Mouse (Mus musculus) embryonic facial prominence, embryonic 12.5 days (tissue): Measurements from ENCODE around the gene Folr2. TPM values are rescaled to one million over a fixed set of nuclear protein-coding genes. Genes with fewer than 3 reads are reported as not detected.

Experiments
- ATAC-seq: fragments of 200-750 bp; cut with Nextera tagmentation; 2 replicates; pipeline ENCODE4 v1.8.0; 2017; ENCODE audit not compliant: insufficient number of reproducible peaks, insufficient read depth, low FRiP score, low TSS enrichment
- H3K27ac ChIP-seq: fragments of 300-500 bp; sonication (generic); 2 replicates; pipeline ENCODE4 v1.5.1; 2016; ENCODE audit warnings: mild to moderate bottlenecking
- H3K27me3 ChIP-seq: fragments of 300-500 bp; sonication (generic); 2 replicates; pipeline ENCODE4 v1.6.1; 2016; ENCODE audit warnings: mild to moderate bottlenecking, moderate library complexity
- H3K36me3 ChIP-seq: fragments of 300-500 bp; sonication (generic); 2 replicates; pipeline ENCODE4 v1.6.1; 2016; ENCODE audit warnings: mild to moderate bottlenecking
- H3K4me1 ChIP-seq: fragments of 300-500 bp; sonication (generic); 2 replicates; pipeline ENCODE4 v1.6.1; 2016
- H3K4me2 ChIP-seq: fragments of 300-500 bp; sonication (generic); replicated peaks from 2 replicates; pipeline ENCODE4 v1.6.1; 2016; ENCODE audit warnings: mild to moderate bottlenecking, moderate library complexity
- H3K4me3 ChIP-seq: fragments of 300-500 bp; sonication (generic); 2 replicates; pipeline ENCODE4 v1.5.1; 2016; ENCODE audit warnings: mild to moderate bottlenecking
- H3K9ac ChIP-seq: fragments of 300-500 bp; sonication (generic); 2 replicates; pipeline ENCODE4 v1.6.1; 2016; ENCODE audit warnings: mild to moderate bottlenecking, moderate library complexity
- H3K9me3 ChIP-seq: fragments of 300-500 bp; sonication (generic); 2 replicates; pipeline ENCODE4 v1.6.1; 2016; ENCODE audit warnings: mild to moderate bottlenecking, moderate library complexity
- WGBS: fragments of 180-500 bp; shearing (Covaris S2); methylation state at CpG from one replicate; pipeline ENCODE4 v1.1.7; 2016; 5-methylcytosine and 5-hydroxymethylcytosine counted together
- polyA plus RNA-seq: library from polyadenylated mRNA; unstranded; fragments of >200 nt; fragmentation: Nextera tagmentation; extraction: Ambion mirVana; gene quantifications from 2 replicates; pipeline ENCODE4 v1.2.1, GENCODE M21; 2016

The Folr2 gene
- polyA plus RNA-seq, 1 experiment from 2014 or later = not detected

GRCm38 (mm10) chr7:101835457-101836109, 21.4 kb downstream of the Folr2 start:
- 42% methylated on average over 5 of the region's 5 CpGs for WGBS
- peak overlapping the region; percentile 86 for H3K4me3 ChIP-seq
- no peak for ATAC-seq

GRCm38 (mm10) chr7:101834903-101835302, 22.1 kb downstream of the Folr2 start:
- H3K4me2 ChIP-seq = peak overlapping the region; percentile 59
- H3K9ac ChIP-seq = 0 out of 2 replicates have a peak overlapping the region, but pooled peaks have one; percentile 0

More at GRCm38 (mm10) chr7:101835457-101836109, 21.4 kb downstream of the Folr2 start:
- Histone ChIP-seq H3K27me3 (no peaks in the 10 kb centered on the region), H3K36me3 (peaks cover 36% of the 10 kb centered on the region), H3K4me2 (peak overlapping the region; percentile 59), H3K4me1 (peaks cover 30% of the 10 kb centered on the region), H3K27ac (peak overlapping the region; percentile 97), H3K9me3 (no peaks in the 10 kb centered on the region), H3K9ac (peak overlapping the region; percentile 99)

GRCm38 (mm10) chr7:101833916-101834584, 22.9 kb downstream of the Folr2 start:
- H3K9ac ChIP-seq = 0 out of 2 replicates have a peak overlapping the region, but pooled peaks have one; percentile 8

More at GRCm38 (mm10) chr7:101834903-101835302, 22.1 kb downstream of the Folr2 start:
- H3K4me1 ChIP-seq = peaks cover 30% of the 10 kb centered on the region
- H3K27me3 ChIP-seq = no peaks in the 10 kb centered on the region
- WGBS = 58% methylated on average over 3 of the region's 3 CpGs
- H3K27ac ChIP-seq = 0 out of 2 replicates have a peak overlapping the region, but pooled peaks have one; percentile 26
- ATAC-seq = no peak
- H3K4me3 ChIP-seq = peak overlapping the region; percentile 86; the same call in 1 of the 2 replicates
- H3K36me3 ChIP-seq = peaks cover 43% of the 10 kb centered on the region
- no peaks in the 10 kb centered on the region for H3K9me3 ChIP-seq

GRCm38 (mm10) chr7:101833352-101833751, 23.6 kb downstream of the Folr2 start:
- H3K36me3 ChIP-seq = peaks cover 59% of the 10 kb centered on the region
- H3K4me3 ChIP-seq = no peak overlapping the region
- no peak for ATAC-seq
- H3K27ac ChIP-seq = no peak overlapping the region
- WGBS = 71% methylated on average over 5 of the region's 5 CpGs
- no peak overlapping the region for H3K4me2 ChIP-seq
- H3K4me1 ChIP-seq = peaks cover 24% of the 10 kb centered on the region
- no peaks in the 10 kb centered on the region for H3K27me3 ChIP-seq
- H3K9me3 ChIP-seq = no peaks in the 10 kb centered on the region
- H3K9ac ChIP-seq = no peak overlapping the region

More at GRCm38 (mm10) chr7:101833916-101834584, 22.9 kb downstream of the Folr2 start:
- no peaks in the 10 kb centered on the region for H3K9me3 ChIP-seq
- WGBS = 48% methylated on average over 3 of the region's 3 CpGs
- H3K4me1 ChIP-seq = peaks cover 30% of the 10 kb centered on the region
- no peak for ATAC-seq
- H3K27me3 ChIP-seq = no peaks in the 10 kb centered on the region
- 0 out of 2 replicates have a peak overlapping the region, but pooled peaks have one; percentile 86 for H3K4me3 ChIP-seq
- H3K36me3 ChIP-seq = peaks cover 52% of the 10 kb centered on the region
- H3K4me2 ChIP-seq = peak overlapping the region; percentile 59
- peak overlapping the region; percentile 38; the same call in 1 of the 2 replicates for H3K27ac ChIP-seq

GRCm38 (mm10) chr7:101832372-101832771, 24.6 kb downstream of the Folr2 start:
- no peak overlapping the region for H3K4me2 ChIP-seq
- H3K4me1 ChIP-seq = peaks cover 23% of the 10 kb centered on the region
- H3K36me3 ChIP-seq = peaks cover 68% of the 10 kb centered on the region
- 93% methylated on average over 4 of the region's 4 CpGs for WGBS
- no peak overlapping the region for H3K27ac ChIP-seq
- H3K4me3 ChIP-seq = no peak overlapping the region
- H3K9ac ChIP-seq = no peak overlapping the region
- H3K9me3 ChIP-seq = no peaks in the 10 kb centered on the region
- ATAC-seq = no peak
- H3K27me3 ChIP-seq = no peaks in the 10 kb centered on the region

- H3K9me3 ChIP-seq = no peaks in the 10 kb centered on the region
- no peak overlapping the region for H3K4me2 ChIP-seq
- peaks cover 78% of the 10 kb centered on the region for H3K36me3 ChIP-seq
- no peak overlapping the region for H3K4me3 ChIP-seq
- H3K27ac ChIP-seq = no peak overlapping the region
- WGBS = 91% methylated on average over 8 of the region's 8 CpGs
- H3K27me3 ChIP-seq = no peaks in the 10 kb centered on the region
- H3K4me1 ChIP-seq = peaks cover 23% of the 10 kb centered on the region
- H3K9ac ChIP-seq = no peak overlapping the region
- no peak for ATAC-seq
These were observed 25.6 kb downstream of the Folr2 start for GRCm38 (mm10) chr7:101831437-101831836.

GRCm38 (mm10) chr7:101830373-101830772, 26.6 kb downstream of the Folr2 start:
- Histone ChIP-seq H3K9ac (no peak overlapping the region), H3K36me3 (peaks cover 88% of the 10 kb centered on the region), H3K4me1 (peaks cover 21% of the 10 kb centered on the region), H3K4me3 (no peak overlapping the region), H3K27me3 (no peaks in the 10 kb centered on the region), H3K4me2 (no peak overlapping the region), H3K27ac (no peak overlapping the region), H3K9me3 (no peaks in the 10 kb centered on the region)
- ATAC-seq = no peak
- 95% methylated on average over 3 of the region's 3 CpGs for WGBS

GRCm38 (mm10) chr7:101823758-101824630, 33.0 kb downstream of the Folr2 start:
- peaks cover 49% of the 10 kb centered on the region for H3K27me3 ChIP-seq

GRCm38 (mm10) chr7:101822836-101823757, 33.9 kb downstream of the Folr2 start:
- no peak overlapping the region for H3K27ac ChIP-seq
- no peak overlapping the region for H3K4me2 ChIP-seq
- peaks cover 32% of the 10 kb centered on the region for H3K4me1 ChIP-seq
- no peak overlapping the region for H3K4me3 ChIP-seq
- H3K9ac ChIP-seq = no peak overlapping the region
- H3K36me3 ChIP-seq = peaks cover 51% of the 10 kb centered on the region
- ATAC-seq = no peak
- H3K9me3 ChIP-seq = no peaks in the 10 kb centered on the region
- WGBS = 29% methylated on average over 30 of the region's 32 CpGs
- peaks cover 58% of the 10 kb centered on the region for H3K27me3 ChIP-seq

More at GRCm38 (mm10) chr7:101823758-101824630, 33.0 kb downstream of the Folr2 start:
- H3K9me3 ChIP-seq = no peaks in the 10 kb centered on the region
- no peak for ATAC-seq
- H3K4me3 ChIP-seq = no peak overlapping the region
- H3K9ac ChIP-seq = no peak overlapping the region
- no peak overlapping the region for H3K27ac ChIP-seq
- H3K4me2 ChIP-seq = no peak overlapping the region
- H3K36me3 ChIP-seq = peaks cover 60% of the 10 kb centered on the region
- H3K4me1 ChIP-seq = peaks cover 27% of the 10 kb centered on the region
- 85% methylated on average over 18 of the region's 18 CpGs for WGBS

GRCm38 (mm10) chr7:101821571-101822501, 35.2 kb downstream of the Folr2 start:
- WGBS = under 1% methylated on average over 71 of the region's 71 CpGs
- Histone ChIP-seq H3K27me3 (peaks cover 70% of the 10 kb centered on the region), H3K4me1 (peaks cover 37% of the 10 kb centered on the region)

More at GRCm38 (mm10) chr7:101821571-101822501, 35.2 kb downstream of the Folr2 start:
- H3K4me3 ChIP-seq = peak overlapping the region; percentile 41
- H3K27ac ChIP-seq = 0 out of 2 replicates have a peak overlapping the region, but pooled peaks have one; percentile 3
- peaks cover 38% of the 10 kb centered on the region for H3K36me3 ChIP-seq
- ATAC-seq = peak; percentile 81
- peak overlapping the region; percentile 86 for H3K4me2 ChIP-seq
- peak overlapping the region; percentile 60 for H3K9ac ChIP-seq
- no peaks in the 10 kb centered on the region for H3K9me3 ChIP-seq
